Mouse (Mus musculus) liver, embryonic 15.5 days (tissue): ENCODE results near the gene Mdm1. TPM values are rescaled to one million over a fixed set of nuclear protein-coding genes. Genes with fewer than 3 reads are reported as not detected.

Experiments
- ATAC-seq: fragments of 200-750 bp; cut with Nextera tagmentation; 2 replicates; pipeline ENCODE4 v1.8.0; 2017; ENCODE audit warnings: moderate number of reproducible peaks, mild to moderate bottlenecking, moderate library complexity; ENCODE audit not compliant: insufficient read depth
- H3K27ac ChIP-seq: fragments of 300-500 bp; sonication (generic); replicated peaks from 2 replicates; pipeline ENCODE4 v1.5.1; 2015; ENCODE audit warnings: mild to moderate bottlenecking, inconsistent platforms
- H3K27me3 ChIP-seq: fragments of 300-500 bp; sonication (generic); 2 replicates; pipeline ENCODE4 v1.6.1; 2015; ENCODE audit warnings: mild to moderate bottlenecking, inconsistent platforms
- H3K36me3 ChIP-seq: fragments of 300-500 bp; sonication (generic); replicated peaks from 2 replicates; pipeline ENCODE4 v1.6.1; 2015; ENCODE audit warnings: moderate library complexity, mild to moderate bottlenecking, inconsistent platforms
- H3K4me1 ChIP-seq: fragments of 300-500 bp; sonication (generic); replicated peaks from 2 replicates; pipeline ENCODE4 v1.6.1; 2015; ENCODE audit warnings: inconsistent platforms
- H3K4me2 ChIP-seq: fragments of 300-500 bp; sonication (generic); 2 replicates; pipeline ENCODE4 v1.6.1; 2015; ENCODE audit warnings: moderate library complexity, mild to moderate bottlenecking, inconsistent platforms
- H3K4me3 ChIP-seq: fragments of 300-500 bp; sonication (generic); replicated peaks from 2 replicates; pipeline ENCODE4 v1.5.1; 2015; ENCODE audit warnings: mild to moderate bottlenecking, inconsistent platforms
- H3K9ac ChIP-seq: fragments of 300-500 bp; sonication (generic); 2 replicates; pipeline ENCODE4 v1.6.1; 2015; ENCODE audit warnings: moderate library complexity, mild to moderate bottlenecking, inconsistent platforms
- H3K9me3 ChIP-seq: fragments of 300-500 bp; sonication (generic); replicated peaks from 2 replicates; pipeline ENCODE4 v1.6.1; 2016; ENCODE audit warnings: inconsistent platforms
- WGBS: fragments of 180-500 bp; shearing (Covaris S2); methylation state at CpG from one replicate; pipeline ENCODE4 v1.1.7; 2015; ENCODE audit warnings: mixed read lengths; ENCODE audit not compliant: insufficient replicate concordance; 5-methylcytosine and 5-hydroxymethylcytosine counted together
- polyA plus RNA-seq: library from polyadenylated mRNA; unstranded; fragments of >200 nt; fragmentation: Nextera tagmentation; extraction: Ambion mirVana; gene quantifications from 2 replicates; pipeline ENCODE4 v1.2.1, GENCODE M21; 2015

Mdm1 gene
- polyA plus RNA-seq, 1 experiment from 2014 or later, result 8.3 TPM

DNA sequence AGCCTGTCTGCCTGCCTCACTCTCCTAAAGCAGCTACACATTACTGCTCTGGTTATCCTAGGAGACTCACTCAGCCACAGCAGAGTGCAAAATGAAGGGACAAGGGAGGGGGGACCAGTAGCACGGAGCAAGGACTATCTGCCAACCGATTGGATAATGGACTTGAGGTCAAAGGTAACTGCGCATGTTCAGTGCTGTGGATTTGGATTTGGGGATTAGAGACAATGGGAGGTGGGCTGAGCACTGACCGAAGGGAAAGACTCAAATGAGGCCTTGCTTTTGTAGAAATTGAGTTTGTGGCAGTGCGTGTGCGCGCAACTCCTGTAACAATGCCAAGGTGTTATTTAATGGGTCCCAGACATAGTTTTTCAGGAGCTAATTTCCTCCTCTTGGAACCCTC, 16.4 kb upstream of the Mdm1 start:
- H3K9ac ChIP-seq, result no peak overlapping the region
- no peaks in the 10 kb centered on the region for H3K4me1 ChIP-seq
- ATAC-seq, result no peak
- no peak overlapping the region for H3K4me3 ChIP-seq
- WGBS, result 80% methylated on average over 7 of the region's 7 CpGs
- H3K9me3 ChIP-seq, result no peaks in the 10 kb centered on the region
- H3K36me3 ChIP-seq, result no peaks in the 10 kb centered on the region
- no peak overlapping the region for H3K27ac ChIP-seq
- peaks cover 13% of the 10 kb centered on the region for H3K27me3 ChIP-seq
- no peak overlapping the region for H3K4me2 ChIP-seq

DNA sequence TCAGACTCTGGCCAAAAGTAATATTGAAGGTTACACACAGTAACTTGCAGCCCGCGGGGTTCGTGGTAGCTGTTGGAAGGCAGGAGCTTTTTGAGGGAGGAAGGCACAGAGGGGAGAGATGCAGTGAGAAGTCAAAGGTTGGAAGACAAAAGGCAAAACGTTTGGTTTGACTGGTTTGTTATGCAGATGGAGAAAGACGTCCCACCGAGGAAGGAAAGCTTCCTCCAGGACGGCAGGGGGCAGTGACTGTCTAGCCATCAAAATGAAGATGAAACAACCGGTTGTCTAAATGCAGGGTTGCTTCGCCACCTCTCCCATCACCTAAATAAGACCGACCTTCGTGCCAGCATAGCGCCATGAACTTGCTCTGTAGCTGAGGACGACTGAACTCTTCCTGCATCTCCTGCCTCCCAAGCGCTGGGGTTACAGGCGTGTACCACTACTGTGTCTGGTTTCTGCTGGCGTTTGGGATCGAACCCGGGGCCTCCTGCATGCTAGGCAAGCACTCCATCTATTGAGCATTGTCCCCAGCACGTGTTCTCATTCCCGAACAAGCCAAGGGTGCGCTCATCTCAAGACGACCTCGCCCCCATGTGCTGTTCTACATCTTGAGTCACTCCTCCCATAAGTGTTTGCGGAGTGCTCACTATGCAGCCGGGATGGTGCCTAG, 15.7 kb upstream of the Mdm1 start:
- no peaks in the 10 kb centered on the region for H3K4me1 ChIP-seq
- WGBS, result 72% methylated on average over 25 of the region's 25 CpGs

DNA sequence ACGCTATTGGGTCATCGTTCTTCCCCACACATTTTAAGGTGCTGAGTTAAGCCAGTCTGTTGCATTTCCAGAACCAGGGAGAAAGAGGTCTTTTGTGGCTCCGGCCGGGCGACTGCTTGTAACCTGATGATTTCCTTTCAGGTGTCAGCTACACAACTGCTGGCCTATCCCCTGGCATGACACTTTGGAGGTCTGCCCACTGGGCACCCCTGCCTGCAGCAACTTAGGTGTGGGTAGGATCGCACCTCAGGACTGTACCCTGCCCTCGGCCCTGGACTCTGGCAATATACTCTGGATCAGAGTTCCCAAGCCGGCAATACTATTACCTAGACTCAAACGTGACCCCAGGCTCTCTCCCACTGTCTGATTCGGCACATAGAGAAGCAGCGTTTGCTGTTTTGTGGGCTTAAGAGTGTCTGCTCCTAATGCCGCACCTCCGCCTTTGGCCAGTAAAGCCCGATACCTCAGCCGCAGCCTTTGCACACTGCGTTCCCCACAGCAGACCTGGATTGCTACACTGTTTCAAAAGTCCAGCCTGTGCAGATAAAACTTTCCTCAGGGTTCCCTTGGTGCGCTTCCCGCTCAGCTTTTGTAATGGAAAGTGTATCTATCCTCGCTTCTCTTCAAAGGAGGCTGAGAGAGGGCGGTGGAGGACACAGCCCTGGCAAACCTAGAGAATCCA, 12.5 kb upstream of the Mdm1 start:
- Histone ChIP-seq H3K4me1 (no peaks in the 10 kb centered on the region), H3K27ac (no peak overlapping the region), H3K9ac (no peak overlapping the region), H3K9me3 (no peaks in the 10 kb centered on the region), H3K4me2 (no peak overlapping the region), H3K36me3 (no peaks in the 10 kb centered on the region), H3K4me3 (no peak overlapping the region), H3K27me3 (peaks cover 10% of the 10 kb centered on the region; the same call in 1 of the 2 replicates)
- 57% methylated on average over 20 of the region's 20 CpGs for WGBS
- no peak for ATAC-seq

More for the DNA sequence above, 15.7 kb upstream of the Mdm1 start:
- no peak overlapping the region for H3K4me3 ChIP-seq
- ATAC-seq, result no peak
- peaks cover 11% of the 10 kb centered on the region for H3K27me3 ChIP-seq
- H3K4me2 ChIP-seq, result no peak overlapping the region
- no peaks in the 10 kb centered on the region for H3K9me3 ChIP-seq
- H3K27ac ChIP-seq, result no peak overlapping the region
- no peak overlapping the region for H3K9ac ChIP-seq
- H3K36me3 ChIP-seq, result no peaks in the 10 kb centered on the region

DNA sequence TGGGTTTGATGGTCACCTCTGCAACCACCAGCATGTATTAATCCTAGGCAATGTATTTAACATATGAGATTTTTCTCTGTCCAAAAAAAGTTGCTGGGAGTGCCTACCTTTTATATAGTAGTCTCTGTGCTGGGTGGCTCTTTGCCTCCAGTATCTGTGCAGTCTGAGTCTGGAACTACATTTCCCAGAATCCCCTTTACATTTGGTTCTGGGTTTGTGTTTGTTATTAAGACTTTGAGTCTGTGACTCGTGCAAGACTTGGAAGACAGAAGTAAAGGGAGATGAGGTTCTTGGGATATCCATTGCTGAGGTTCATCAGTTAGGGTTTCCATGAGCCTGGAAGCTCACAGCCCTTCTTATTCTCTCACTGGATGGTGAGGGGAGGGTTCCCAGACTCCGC, 11.6 kb upstream of the Mdm1 start:
- no peak for ATAC-seq
- Histone ChIP-seq H3K27ac (no peak overlapping the region), H3K4me2 (no peak overlapping the region), H3K9ac (no peak overlapping the region), H3K27me3 (peaks cover 10% of the 10 kb centered on the region; the same call in 1 of the 2 replicates), H3K4me3 (no peak overlapping the region), H3K9me3 (no peaks in the 10 kb centered on the region), H3K36me3 (no peaks in the 10 kb centered on the region), H3K4me1 (no peaks in the 10 kb centered on the region)
- 38% methylated on average over 2 of the region's 2 CpGs for WGBS

DNA sequence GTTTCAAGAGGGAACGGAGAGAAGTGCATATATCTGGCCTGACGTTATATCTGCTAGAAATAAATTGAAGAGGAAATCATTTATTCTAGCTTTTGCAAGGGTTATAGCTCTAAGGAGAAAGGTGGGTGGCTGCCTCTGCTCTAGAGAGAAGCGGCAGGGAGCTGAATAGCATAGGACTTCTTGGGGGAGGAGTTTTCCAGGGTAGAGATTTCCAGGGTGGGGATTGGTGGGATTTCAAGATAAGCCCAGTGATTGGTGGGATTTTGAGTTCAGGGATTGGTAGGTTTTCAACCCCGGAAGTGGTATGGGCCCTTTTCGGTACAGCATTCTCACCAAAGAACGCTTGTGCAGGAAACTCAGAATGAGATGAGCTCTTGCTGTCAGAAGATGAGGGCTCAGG, 8.6 kb upstream of the Mdm1 start:
- Histone ChIP-seq H3K9ac (no peak overlapping the region), H3K4me2 (no peak overlapping the region), H3K9me3 (no peaks in the 10 kb centered on the region), H3K4me1 (no peaks in the 10 kb centered on the region), H3K27me3 (peaks cover 10% of the 10 kb centered on the region; the same call in 1 of the 2 replicates), H3K4me3 (no peak overlapping the region), H3K36me3 (no peaks in the 10 kb centered on the region), H3K27ac (no peak overlapping the region)
- WGBS, result 58% methylated on average over 6 of the region's 6 CpGs
- ATAC-seq, result no peak

DNA sequence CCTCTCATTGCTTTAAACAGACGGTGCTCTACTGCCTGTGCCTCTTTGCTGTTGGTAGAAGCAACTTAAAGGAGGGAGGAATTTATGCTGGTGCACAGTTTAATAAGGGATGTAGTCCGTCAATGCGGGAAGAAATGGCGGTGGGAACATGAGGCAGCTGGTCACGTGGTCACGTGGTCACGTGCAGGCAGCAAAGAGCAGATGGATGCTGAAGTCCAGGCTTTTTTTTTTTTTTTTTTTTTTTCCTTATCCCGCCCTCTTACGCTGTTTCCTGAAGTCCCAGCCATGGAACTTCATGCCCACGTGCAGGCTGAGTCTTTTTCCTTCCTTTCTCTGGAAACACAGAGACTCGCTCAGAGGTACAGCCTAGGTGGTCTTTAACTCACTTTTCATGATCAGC, 3.1 kb upstream of the Mdm1 start:
- ATAC-seq, result no peak
- Histone ChIP-seq H3K9me3 (no peaks in the 10 kb centered on the region), H3K4me2 (no peak overlapping the region), H3K9ac (no peak overlapping the region), H3K27me3 (no peaks in the 10 kb centered on the region), H3K27ac (no peak overlapping the region), H3K4me3 (no peak overlapping the region), H3K4me1 (peaks cover 16% of the 10 kb centered on the region), H3K36me3 (no peaks in the 10 kb centered on the region)
- WGBS, result 74% methylated on average over 11 of the region's 11 CpGs

DNA sequence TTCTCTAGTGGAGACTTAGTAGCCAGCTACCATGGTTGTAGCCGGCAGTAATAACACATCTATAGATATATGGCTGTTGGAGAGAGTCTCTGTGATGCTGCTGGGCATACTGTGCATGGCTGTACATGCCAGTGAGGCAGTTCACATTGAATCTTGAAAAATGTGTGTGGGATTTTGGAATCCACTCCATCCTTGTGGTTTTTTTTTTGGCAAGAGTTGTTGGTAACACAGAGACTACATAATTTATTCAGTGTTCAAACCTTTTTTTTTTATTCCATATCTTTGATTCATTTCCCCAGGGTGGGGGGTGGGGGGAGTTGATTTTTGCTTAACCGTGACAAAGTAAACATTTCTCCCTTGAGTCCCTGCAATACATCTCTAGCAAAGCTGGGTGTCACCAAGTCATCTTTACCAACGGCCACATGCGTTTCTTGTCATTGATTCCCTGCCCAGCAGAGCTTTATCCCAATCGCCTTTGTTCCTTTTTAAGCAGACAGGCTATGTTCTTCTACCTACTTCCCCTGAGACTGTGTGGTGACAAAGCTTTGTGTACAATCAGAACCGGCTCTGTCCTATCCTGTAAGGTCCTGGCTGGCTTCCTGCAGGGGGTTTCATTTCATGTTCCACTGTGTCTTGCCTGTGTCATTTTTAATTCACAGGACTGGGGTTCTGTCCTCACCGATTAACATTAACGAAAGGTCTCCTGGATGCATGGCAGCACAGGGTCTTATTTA, 1.6 kb upstream of the Mdm1 start:
- ATAC-seq, result no peak
- Histone ChIP-seq H3K27me3 (no peaks in the 10 kb centered on the region), H3K36me3 (no peaks in the 10 kb centered on the region), H3K9me3 (no peaks in the 10 kb centered on the region), H3K4me1 (peaks cover 16% of the 10 kb centered on the region), H3K4me3 (no peak overlapping the region), H3K27ac (no peak overlapping the region), H3K4me2 (no peak overlapping the region), H3K9ac (no peak overlapping the region)
- 61% methylated on average over 8 of the region's 8 CpGs for WGBS

DNA sequence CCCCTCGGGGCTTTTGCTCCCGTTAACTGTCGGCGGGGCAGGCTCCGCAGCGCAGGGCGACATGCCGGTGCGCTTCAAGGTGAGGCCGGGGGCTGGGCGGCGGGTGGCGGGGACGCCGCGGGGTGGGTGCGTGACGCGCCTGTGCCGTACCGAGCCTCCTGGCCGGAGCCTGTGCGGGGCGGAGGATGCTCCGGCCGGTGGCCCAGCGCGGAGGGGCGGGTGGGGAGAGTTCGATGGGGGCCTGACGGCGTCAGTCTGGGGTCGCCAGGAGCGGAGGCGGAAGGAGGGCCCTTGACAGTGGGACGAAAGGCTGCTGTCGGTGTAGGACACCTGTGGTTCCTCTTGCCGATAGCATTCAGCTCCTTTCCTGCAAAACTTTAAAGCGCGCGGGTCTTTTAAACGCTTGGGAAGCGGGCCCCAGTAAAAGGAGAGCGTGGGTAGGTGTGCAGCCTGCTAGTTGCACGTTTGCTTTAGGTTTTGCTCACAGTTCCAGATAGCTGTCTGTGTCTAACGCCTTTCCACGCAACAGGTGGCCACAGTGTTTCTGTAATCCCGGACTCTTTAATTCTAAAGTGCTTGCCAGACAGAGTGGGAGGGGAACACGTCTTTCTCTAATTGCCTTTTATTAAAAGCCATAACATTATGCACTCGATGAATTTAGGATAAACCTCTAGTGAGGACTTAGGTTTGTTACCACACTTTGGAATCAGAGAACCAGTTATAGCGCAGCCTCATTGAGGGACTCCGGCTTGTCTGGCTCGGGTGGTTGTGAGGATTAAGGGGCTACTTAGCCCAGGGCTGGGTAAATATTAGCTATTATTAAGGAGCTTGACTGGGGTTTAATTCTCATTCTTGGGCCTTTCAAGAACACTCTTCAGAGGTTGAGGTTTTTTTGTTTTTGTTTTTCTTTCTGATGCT, 532 bp downstream of the Mdm1 start:
- WGBS, result 5% methylated on average over 53 of the region's 53 CpGs
- no peaks in the 10 kb centered on the region for H3K9me3 ChIP-seq
- ATAC-seq, result no peak
- H3K4me3 ChIP-seq, result peak overlapping the region; percentile 87
- H3K27me3 ChIP-seq, result no peaks in the 10 kb centered on the region
- peak overlapping the region; percentile 83 for H3K9ac ChIP-seq
- peaks cover 16% of the 10 kb centered on the region for H3K4me1 ChIP-seq
- H3K36me3 ChIP-seq, result no peaks in the 10 kb centered on the region
- H3K27ac ChIP-seq, result peak overlapping the region; percentile 29; the same call in 1 of the 2 replicates
- peak overlapping the region; percentile 97 for H3K4me2 ChIP-seq

DNA sequence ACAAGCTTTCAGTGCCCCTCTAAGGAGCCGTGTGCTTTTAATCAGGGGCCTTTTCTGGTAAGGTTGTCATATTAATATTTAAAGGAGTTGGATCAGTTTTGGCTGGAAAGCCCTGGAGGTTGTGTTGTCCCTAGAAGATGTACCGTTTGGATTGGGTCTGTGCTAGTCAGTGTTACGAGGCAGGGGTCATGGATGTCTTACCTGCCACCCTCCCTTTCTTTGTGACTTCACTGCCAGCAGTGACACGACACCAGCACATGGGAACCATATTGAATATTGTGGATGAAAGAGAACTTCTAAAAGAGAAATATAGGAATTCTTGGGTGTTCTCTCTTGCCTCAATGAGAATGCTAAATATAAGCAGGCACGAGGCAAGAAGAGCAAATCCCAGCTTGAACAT, 7.8 kb downstream of the Mdm1 start:
- H3K4me1 ChIP-seq, result no peaks in the 10 kb centered on the region
- no peaks in the 10 kb centered on the region for H3K9me3 ChIP-seq
- ATAC-seq, result no peak
- WGBS, result 78% methylated on average over 5 of the region's 5 CpGs
- H3K4me3 ChIP-seq, result no peak overlapping the region
- no peaks in the 10 kb centered on the region for H3K36me3 ChIP-seq
- no peak overlapping the region for H3K27ac ChIP-seq
- no peak overlapping the region for H3K9ac ChIP-seq
- no peak overlapping the region for H3K4me2 ChIP-seq
- H3K27me3 ChIP-seq, result no peaks in the 10 kb centered on the region

DNA sequence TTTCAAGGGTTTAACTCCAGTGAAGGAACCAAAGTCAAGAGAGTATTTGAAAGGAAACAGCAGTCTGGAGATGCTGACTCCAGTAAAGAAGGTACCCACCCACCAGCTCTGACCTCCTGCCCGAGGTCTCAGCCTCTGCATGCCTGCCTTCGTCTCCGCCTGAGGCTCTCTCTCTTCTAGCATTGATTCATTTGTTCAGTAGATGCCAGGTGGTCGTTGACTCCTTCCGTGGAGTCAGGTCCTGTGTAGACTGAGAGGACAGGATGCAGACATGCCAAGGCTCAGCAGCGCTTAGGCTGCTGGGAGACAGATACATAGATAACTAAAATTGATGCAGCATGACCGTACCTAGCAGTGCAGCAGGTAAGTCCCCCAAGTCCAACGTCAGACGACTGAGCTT, 9.3 kb downstream of the Mdm1 start:
- Histone ChIP-seq H3K9me3 (no peaks in the 10 kb centered on the region), H3K9ac (no peak overlapping the region), H3K27me3 (no peaks in the 10 kb centered on the region), H3K4me1 (no peaks in the 10 kb centered on the region), H3K27ac (no peak overlapping the region), H3K4me2 (no peak overlapping the region), H3K4me3 (no peak overlapping the region), H3K36me3 (no peaks in the 10 kb centered on the region)
- no peak for ATAC-seq
- 77% methylated on average over 9 of the region's 9 CpGs for WGBS

DNA sequence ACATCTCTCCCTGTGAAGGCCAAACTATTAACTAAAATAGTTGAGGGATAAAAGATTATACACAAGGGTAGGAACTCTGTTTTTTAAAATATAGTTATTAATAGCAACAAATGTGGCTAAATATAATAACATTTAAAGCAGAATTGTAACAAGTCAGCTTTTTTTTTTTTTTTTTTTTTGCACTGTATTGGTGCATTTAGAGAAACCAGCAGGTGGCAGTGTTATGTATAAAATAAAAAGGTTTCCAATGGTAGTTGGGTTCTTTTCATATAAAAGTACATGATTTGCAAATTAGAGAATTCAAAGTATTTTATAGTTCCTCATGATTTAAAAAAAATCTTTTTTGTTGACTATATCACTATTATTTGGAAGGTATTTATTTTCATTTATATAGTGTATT, 14.3 kb downstream of the Mdm1 start:
- no peaks in the 10 kb centered on the region for H3K4me1 ChIP-seq
- no peak overlapping the region for H3K4me3 ChIP-seq
- H3K27ac ChIP-seq, result no peak overlapping the region
- no peaks in the 10 kb centered on the region for H3K9me3 ChIP-seq
- peaks cover 9% of the 10 kb centered on the region for H3K36me3 ChIP-seq
- no peak overlapping the region for H3K9ac ChIP-seq
- H3K4me2 ChIP-seq, result no peak overlapping the region
- no peaks in the 10 kb centered on the region for H3K27me3 ChIP-seq
- no peak for ATAC-seq
